Mouse (Mus musculus) liver, embryonic 14.5 days (tissue): Measurements from ENCODE around the gene Chic2.

Source experiments
- CTCF ChIP-seq: IDR thresholded peaks from 2 replicates; pipeline ENCODE4 v1.5.1; 2016; ENCODE audit warnings: antibody characterized with exemption, low read depth, control low read depth
- EP300 ChIP-seq: IDR thresholded peaks from 2 replicates; pipeline ENCODE4 v1.6.1; 2016; ENCODE audit warnings: antibody characterized with exemption, low read depth

- TF ChIP-seq EP300 (no peak), CTCF (no peak)
These were observed 75.2 kb downstream of the Chic2 start for GRCm38 (mm10) chr5:74969341-74969740.
